Mouse (Mus musculus) neural tube, embryonic 13.5 days (tissue): Measurements from ENCODE around the gene Gm11060. TPM values are rescaled to one million over a fixed set of nuclear protein-coding genes. Genes with fewer than 3 reads are reported as not detected.

Experiments used
- ATAC-seq: fragments of 200-750 bp; cut with Nextera tagmentation; 2 replicates; pipeline ENCODE4 v1.8.0; 2017; ENCODE audit warnings: low read depth, mild to moderate bottlenecking, moderate TSS enrichment, moderate library complexity
- H3K27ac ChIP-seq: fragments of 300-500 bp; sonication (generic); replicated peaks from 2 replicates; pipeline ENCODE4 v1.5.1; 2015; ENCODE audit warnings: moderate library complexity, mild to moderate bottlenecking, inconsistent platforms
- H3K27me3 ChIP-seq: fragments of 300-500 bp; sonication (generic); 2 replicates; pipeline ENCODE4 v1.6.1; 2015; ENCODE audit warnings: mild to moderate bottlenecking, inconsistent platforms
- H3K36me3 ChIP-seq: fragments of 300-500 bp; sonication (generic); 2 replicates; pipeline ENCODE4 v1.6.1; 2015; ENCODE audit warnings: mild to moderate bottlenecking, inconsistent platforms
- H3K4me1 ChIP-seq: fragments of 300-500 bp; sonication (generic); replicated peaks from 2 replicates; pipeline ENCODE4 v1.6.1; 2015; ENCODE audit warnings: inconsistent platforms
- H3K4me2 ChIP-seq: fragments of 300-500 bp; sonication (generic); 2 replicates; pipeline ENCODE4 v1.6.1; 2015; ENCODE audit warnings: inconsistent platforms, mild to moderate bottlenecking, moderate library complexity
- H3K4me3 ChIP-seq: fragments of 300-500 bp; sonication (generic); 2 replicates; pipeline ENCODE4 v1.5.1; 2015; ENCODE audit warnings: mild to moderate bottlenecking, inconsistent platforms
- H3K9ac ChIP-seq: fragments of 300-500 bp; sonication (generic); 2 replicates; pipeline ENCODE4 v1.6.1; 2015; ENCODE audit warnings: moderate library complexity, mild to moderate bottlenecking, inconsistent platforms
- H3K9me3 ChIP-seq: fragments of 300-500 bp; sonication (generic); 2 replicates; pipeline ENCODE4 v1.6.1; 2016; ENCODE audit warnings: inconsistent platforms
- WGBS: fragments of 180-500 bp; shearing (Covaris S2); methylation state at CpG from one replicate; pipeline ENCODE4 v1.1.7; 2015; 5-methylcytosine and 5-hydroxymethylcytosine counted together
- polyA plus RNA-seq: library from polyadenylated mRNA; unstranded; fragments of >200 nt; fragmentation: Nextera tagmentation; extraction: Ambion mirVana; gene quantifications from 2 replicates; pipeline ENCODE4 v1.2.1, GENCODE M21; 2015

Gm11060 gene
- polyA plus RNA-seq, 1 experiment from 2014 or later = not detected

GRCm38 (mm10) chr2:105122886-105123285, 31.1 kb downstream of the Gm11060 start:
- Histone ChIP-seq H3K4me2 (peak overlapping the region; percentile 11), H3K27ac (no peak overlapping the region), H3K4me1 (peaks cover 22% of the 10 kb centered on the region), H3K36me3 (no peaks in the 10 kb centered on the region), H3K9me3 (no peaks in the 10 kb centered on the region), H3K27me3 (peaks cover 98% of the 10 kb centered on the region), H3K4me3 (no peak overlapping the region), H3K9ac (no peak overlapping the region)
- ATAC-seq = 0 out of 2 replicates have a peak, but pooled peaks have one; percentile 11
- WGBS = 1% methylated on average over 27 of the region's 27 CpGs

GRCm38 (mm10) chr2:105123431-105123830, 31.6 kb downstream of the Gm11060 start:
- 2% methylated on average over 8 of the region's 8 CpGs for WGBS
- no peak overlapping the region for H3K9ac ChIP-seq
- H3K4me1 ChIP-seq = peaks cover 22% of the 10 kb centered on the region
- H3K4me3 ChIP-seq = no peak overlapping the region
- peaks cover 98% of the 10 kb centered on the region for H3K27me3 ChIP-seq
- H3K27ac ChIP-seq = no peak overlapping the region
- H3K4me2 ChIP-seq = no peak overlapping the region
- ATAC-seq = no peak
- no peaks in the 10 kb centered on the region for H3K9me3 ChIP-seq
- no peaks in the 10 kb centered on the region for H3K36me3 ChIP-seq

- 1% methylated on average over 9 of the region's 9 CpGs for WGBS
- no peak overlapping the region for H3K4me2 ChIP-seq
- peaks cover 22% of the 10 kb centered on the region for H3K4me1 ChIP-seq
- no peak overlapping the region for H3K4me3 ChIP-seq
- H3K27ac ChIP-seq = no peak overlapping the region
- no peaks in the 10 kb centered on the region for H3K36me3 ChIP-seq
- no peaks in the 10 kb centered on the region for H3K9me3 ChIP-seq
- no peak for ATAC-seq
- H3K27me3 ChIP-seq = peaks cover 98% of the 10 kb centered on the region
- no peak overlapping the region for H3K9ac ChIP-seq
Observed at GRCm38 (mm10) chr2:105123881-105124280, 32.1 kb downstream of the Gm11060 start.

GRCm38 (mm10) chr2:105124391-105124790, 32.6 kb downstream of the Gm11060 start:
- no peak overlapping the region for H3K27ac ChIP-seq
- H3K9me3 ChIP-seq = no peaks in the 10 kb centered on the region
- no peak for ATAC-seq
- H3K27me3 ChIP-seq = peaks cover 98% of the 10 kb centered on the region
- H3K9ac ChIP-seq = no peak overlapping the region
- H3K4me2 ChIP-seq = no peak overlapping the region
- H3K4me1 ChIP-seq = peaks cover 22% of the 10 kb centered on the region
- 0% methylated on average over 7 of the region's 7 CpGs for WGBS
- H3K4me3 ChIP-seq = no peak overlapping the region
- no peaks in the 10 kb centered on the region for H3K36me3 ChIP-seq

GRCm38 (mm10) chr2:105125205-105125604, 33.4 kb downstream of the Gm11060 start:
- Histone ChIP-seq H3K9ac (no peak overlapping the region), H3K27me3 (peaks cover 98% of the 10 kb centered on the region)
- WGBS = under 1% methylated on average over 8 of the region's 8 CpGs

GRCm38 (mm10) chr2:105125641-105126040, 33.8 kb downstream of the Gm11060 start:
- Histone ChIP-seq H3K36me3 (no peaks in the 10 kb centered on the region), H3K27me3 (peaks cover 98% of the 10 kb centered on the region), H3K9me3 (no peaks in the 10 kb centered on the region), H3K27ac (no peak overlapping the region), H3K4me1 (peaks cover 26% of the 10 kb centered on the region), H3K4me3 (no peak overlapping the region), H3K4me2 (no peak overlapping the region), H3K9ac (no peak overlapping the region)
- ATAC-seq = no peak
- 2% methylated on average over 15 of the region's 15 CpGs for WGBS

More at GRCm38 (mm10) chr2:105125205-105125604, 33.4 kb downstream of the Gm11060 start:
- Histone ChIP-seq H3K27ac (no peak overlapping the region), H3K36me3 (no peaks in the 10 kb centered on the region), H3K4me3 (no peak overlapping the region), H3K4me2 (no peak overlapping the region), H3K9me3 (no peaks in the 10 kb centered on the region), H3K4me1 (peaks cover 22% of the 10 kb centered on the region)
- ATAC-seq = no peak

- peak within 1 kb of the TSS; percentile 36 for H3K4me2 ChIP-seq
- H3K4me3 ChIP-seq = peak within 1 kb of the TSS; percentile 22
Observed at GRCm38 (mm10) chr2:105126279-105126678, 34.5 kb downstream of the Gm11060 start, which contains the start of gene Wt1. TSS of gene Wt1 (plus strand) at chr2:105126529.

GRCm38 (mm10) chr2:105126691-105127530, 35.1 kb downstream of the Gm11060 start:
- no peak overlapping the region for H3K9ac ChIP-seq
- H3K4me2 ChIP-seq = peak overlapping the region; percentile 36
- peak overlapping the region; percentile 22 for H3K4me3 ChIP-seq

More at GRCm38 (mm10) chr2:105126279-105126678, 34.5 kb downstream of the Gm11060 start, which contains the start of gene Wt1:
- Histone ChIP-seq H3K36me3 (no peaks in the 10 kb centered on the region), H3K27me3 (peaks cover 98% of the 10 kb centered on the region), H3K9me3 (no peaks in the 10 kb centered on the region), H3K9ac (no peak within 1 kb of the TSS), H3K4me1 (peaks cover 28% of the 10 kb centered on the region), H3K27ac (no peak within 1 kb of the TSS)
- peak; percentile 48 for ATAC-seq
- 1% methylated on average over 25 of the region's 25 CpGs for WGBS

GRCm38 (mm10) chr2:105127531-105128480, 36.0 kb downstream of the Gm11060 start:
- WGBS = 1% methylated on average over 52 of the region's 52 CpGs
- no peak for ATAC-seq

More at GRCm38 (mm10) chr2:105126691-105127530, 35.1 kb downstream of the Gm11060 start:
- no peaks in the 10 kb centered on the region for H3K9me3 ChIP-seq
- peaks cover 98% of the 10 kb centered on the region for H3K27me3 ChIP-seq
- no peak overlapping the region for H3K27ac ChIP-seq
- peaks cover 28% of the 10 kb centered on the region for H3K4me1 ChIP-seq
- WGBS = under 1% methylated on average over 60 of the region's 92 CpGs
- peak; percentile 25; the same call in 1 of the 2 replicates for ATAC-seq
- no peaks in the 10 kb centered on the region for H3K36me3 ChIP-seq

GRCm38 (mm10) chr2:105128564-105128963, 36.7 kb downstream of the Gm11060 start:
- peaks cover 100% of the 10 kb centered on the region for H3K27me3 ChIP-seq
- H3K4me3 ChIP-seq = no peak overlapping the region
- H3K36me3 ChIP-seq = no peaks in the 10 kb centered on the region
- ATAC-seq = no peak
- no peaks in the 10 kb centered on the region for H3K9me3 ChIP-seq
- H3K27ac ChIP-seq = no peak overlapping the region
- peaks cover 20% of the 10 kb centered on the region for H3K4me1 ChIP-seq
- H3K4me2 ChIP-seq = no peak overlapping the region
- no peak overlapping the region for H3K9ac ChIP-seq
- 1% methylated on average over 12 of the region's 12 CpGs for WGBS

More at GRCm38 (mm10) chr2:105127531-105128480, 36.0 kb downstream of the Gm11060 start:
- H3K27ac ChIP-seq = no peak overlapping the region
- H3K4me2 ChIP-seq = 0 out of 2 replicates have a peak overlapping the region, but pooled peaks have one; percentile 36
- H3K9ac ChIP-seq = no peak overlapping the region
- H3K36me3 ChIP-seq = no peaks in the 10 kb centered on the region
- H3K9me3 ChIP-seq = no peaks in the 10 kb centered on the region
- peaks cover 100% of the 10 kb centered on the region for H3K27me3 ChIP-seq
- H3K4me1 ChIP-seq = peaks cover 26% of the 10 kb centered on the region
- peak overlapping the region; percentile 22 for H3K4me3 ChIP-seq

GRCm38 (mm10) chr2:105130351-105131060, 38.7 kb downstream of the Gm11060 start:
- H3K27me3 ChIP-seq = peaks cover 100% of the 10 kb centered on the region
- no peaks in the 10 kb centered on the region for H3K9me3 ChIP-seq
- no peak overlapping the region for H3K4me2 ChIP-seq
- H3K4me1 ChIP-seq = peaks cover 24% of the 10 kb centered on the region
- ATAC-seq = no peak
- H3K36me3 ChIP-seq = no peaks in the 10 kb centered on the region
- H3K27ac ChIP-seq = no peak overlapping the region
- under 1% methylated on average over 32 of the region's 32 CpGs for WGBS
- no peak overlapping the region for H3K4me3 ChIP-seq
- no peak overlapping the region for H3K9ac ChIP-seq
